Mouse (Mus musculus): ENCODE results near the gene Cuta. TPM values are rescaled to one million over a fixed set of nuclear protein-coding genes. Genes with fewer than 3 reads are reported as not detected.

The Cuta gene
- total RNA-seq, 1 experiment from 2014 or later, result 58.4 TPM

DNA sequence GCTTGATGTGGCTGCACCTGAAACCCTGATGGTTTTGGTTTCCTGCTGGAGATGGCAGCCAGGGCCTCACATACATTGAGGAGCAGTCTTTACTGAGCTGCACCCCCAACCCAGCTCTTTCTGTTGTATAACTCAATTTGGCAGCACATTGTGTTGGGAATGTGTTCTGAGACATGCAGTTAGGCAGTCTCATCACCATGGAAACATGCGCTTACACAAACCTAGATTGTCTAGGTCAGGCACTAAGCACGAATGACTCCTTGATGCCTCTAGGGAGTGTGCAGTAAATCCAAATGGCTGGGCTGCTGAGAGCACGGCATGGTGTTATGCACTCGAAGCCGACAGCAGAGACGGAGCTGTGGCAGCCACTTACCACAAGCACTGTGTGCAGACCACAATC lies 45.0 kb downstream of the Cuta start:
- ATAC-seq (replicated peaks; ENCODE audit: low read depth, poor library complexity, severe bottlenecking), result no peak

DNA sequence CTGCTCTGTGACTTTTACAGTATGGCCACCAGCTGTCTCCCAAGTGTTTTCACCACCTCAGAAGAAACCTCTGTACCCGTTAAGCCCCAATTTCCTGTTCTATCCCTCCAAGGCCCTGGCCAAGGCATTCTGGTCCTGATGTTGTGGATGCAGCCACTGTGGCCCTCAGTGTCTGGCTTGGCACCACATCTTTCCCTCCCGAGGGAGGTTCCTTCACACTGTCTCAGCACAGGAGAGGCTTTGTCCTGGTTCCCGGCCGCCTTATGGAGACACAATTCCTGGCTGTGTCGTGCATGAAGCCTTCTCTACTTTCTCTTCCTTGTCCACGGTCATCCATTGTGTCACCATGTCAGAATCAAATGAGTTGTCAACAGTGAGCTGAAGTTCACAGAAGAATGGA lies 45.9 kb downstream of the Cuta start:
- ATAC-seq (replicated peaks; ENCODE audit: low read depth, poor library complexity, severe bottlenecking), result no peak

DNA sequence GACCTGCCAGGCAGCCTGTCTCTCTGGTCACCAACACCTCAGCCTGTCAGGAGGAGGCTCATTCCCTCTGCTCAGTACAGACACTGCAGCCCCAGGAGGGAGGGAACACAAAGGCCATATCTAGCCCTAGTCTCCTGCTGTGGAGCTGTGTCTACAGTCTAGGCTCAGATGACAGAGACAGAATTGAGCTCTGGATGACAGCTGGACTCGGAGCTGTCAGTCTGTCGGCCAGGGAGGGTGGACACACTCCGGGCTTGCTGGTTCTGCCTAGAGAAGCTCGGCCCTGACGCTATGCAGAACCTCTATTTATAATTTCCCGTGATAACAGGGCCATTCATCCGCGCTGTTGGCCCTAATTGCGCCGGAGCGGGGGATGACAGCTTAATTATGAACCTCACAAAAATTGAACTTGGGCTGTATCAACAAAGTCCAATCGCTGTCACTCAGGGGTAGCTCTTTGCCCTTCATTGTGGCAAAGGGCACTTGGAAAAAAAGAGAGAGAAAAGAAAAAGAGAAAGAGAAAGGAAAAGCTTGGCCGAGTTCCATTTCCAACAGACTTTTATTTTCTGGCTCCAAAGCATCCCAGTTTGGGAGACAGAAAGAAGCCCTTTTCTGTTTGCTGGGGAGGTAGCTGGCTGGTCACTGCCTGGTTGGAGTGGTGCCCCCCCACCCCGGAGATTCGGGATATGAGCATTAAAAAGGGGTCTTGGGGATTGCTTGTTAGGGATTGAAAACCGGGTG lies 46.6 kb downstream of the Cuta start:
- no peak for ATAC-seq (replicated peaks; ENCODE audit: low read depth, poor library complexity, severe bottlenecking)

DNA sequence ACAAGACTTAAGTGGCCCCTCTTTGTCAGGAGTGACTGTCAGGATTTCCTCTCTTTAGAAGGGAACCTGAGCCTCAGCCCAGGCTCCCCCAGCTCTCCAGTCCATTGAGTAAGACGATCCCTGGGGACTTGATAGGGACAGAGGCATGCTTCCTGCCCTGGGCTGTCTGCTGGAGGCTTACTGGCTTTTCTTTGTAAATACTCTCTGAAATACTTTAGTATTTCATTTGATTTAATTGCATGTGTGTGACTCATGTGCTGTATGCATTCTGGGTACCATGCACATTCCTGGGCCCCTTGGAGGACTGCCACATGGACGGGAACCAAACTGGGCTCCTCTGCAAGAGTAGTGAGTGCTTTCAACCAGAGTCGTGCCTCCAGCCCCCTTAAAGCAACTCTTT lies 51.4 kb downstream of the Cuta start:
- ATAC-seq (replicated peaks; ENCODE audit: low read depth, poor library complexity, severe bottlenecking), result no peak

DNA sequence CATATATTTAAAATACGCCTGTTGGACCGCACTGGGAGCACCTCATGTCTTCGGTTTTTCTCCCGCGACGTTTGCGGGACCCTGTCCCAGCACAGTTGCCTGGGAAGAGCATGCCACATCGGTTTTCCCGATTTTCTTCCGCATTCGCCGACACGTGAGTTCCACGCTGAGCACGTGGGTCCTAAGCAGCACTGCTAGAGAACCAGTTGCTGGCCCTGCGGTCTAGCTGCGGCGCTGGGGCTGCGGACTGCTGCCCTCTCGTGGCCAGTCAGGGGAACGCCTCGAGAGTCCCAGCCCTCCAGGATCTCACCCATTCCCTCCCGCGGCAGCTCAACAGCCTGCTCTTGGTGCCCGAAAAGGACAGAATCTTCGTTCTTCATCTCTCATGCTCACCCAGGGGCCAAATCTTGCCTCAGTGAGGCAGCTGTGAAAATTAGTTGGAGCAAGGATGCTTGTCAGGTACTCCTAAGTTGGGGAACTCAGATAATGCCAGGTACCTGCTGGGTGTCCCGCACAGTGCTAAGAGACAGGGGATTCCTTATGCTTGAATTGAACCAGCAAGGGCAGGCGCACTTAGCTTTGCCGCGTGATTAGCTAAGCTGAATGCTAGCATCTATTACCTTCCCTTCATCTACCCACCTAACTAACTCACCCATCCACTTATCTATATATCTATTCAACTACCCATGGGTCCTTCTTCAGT lies 53.2 kb downstream of the Cuta start:
- peak; percentile 94 for ATAC-seq (replicated peaks; ENCODE audit: low read depth, poor library complexity, severe bottlenecking)

DNA sequence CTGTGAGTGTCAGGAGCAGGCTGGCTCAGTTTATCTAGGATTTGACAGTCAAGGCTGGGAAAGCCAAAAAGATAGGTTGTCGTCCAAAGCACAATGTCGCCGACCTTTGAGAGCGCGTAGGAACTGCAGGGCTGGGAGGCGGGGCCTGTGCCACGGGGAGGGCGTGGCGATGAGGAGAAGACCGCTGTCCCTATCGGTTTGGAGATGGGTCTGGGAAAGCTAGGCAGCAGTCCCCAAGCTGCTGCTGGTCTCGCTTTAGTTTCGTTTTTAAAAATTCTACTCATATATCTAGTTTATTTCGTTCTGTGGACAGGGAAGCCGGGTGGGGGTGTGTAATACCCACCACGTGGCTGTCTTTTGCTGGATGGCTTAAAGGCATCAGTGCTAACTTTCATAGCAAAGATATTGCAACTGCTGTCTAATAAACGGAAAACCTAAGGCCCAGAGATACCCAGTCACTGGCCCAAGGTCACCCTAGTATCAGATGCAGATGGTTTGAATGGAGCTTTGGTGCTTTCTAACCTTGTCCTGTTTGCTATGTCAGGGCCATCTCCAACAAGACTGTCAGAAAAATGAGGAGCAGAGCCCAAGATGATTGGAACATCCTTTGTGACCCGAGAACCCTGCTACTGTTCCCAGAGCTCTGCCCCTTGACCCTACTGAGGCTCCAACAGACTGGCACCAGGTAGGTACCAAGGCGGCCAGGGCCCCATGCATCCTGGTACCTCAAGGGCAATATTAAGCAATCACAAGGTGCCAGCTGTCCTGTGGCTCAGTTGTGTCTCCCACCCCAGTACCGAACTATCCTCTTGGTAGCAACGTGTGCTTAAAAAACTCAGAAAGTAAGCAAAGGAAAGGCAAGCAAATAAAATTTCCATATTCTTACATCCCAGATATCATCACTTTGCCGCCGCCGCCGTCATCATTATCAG lies 54.1 kb downstream of the Cuta start:
- peak; percentile 89 for ATAC-seq (replicated peaks; ENCODE audit: low read depth, poor library complexity, severe bottlenecking)

Other genes starting within 250 kb of the Cuta start
- 24.3 and 33.2 TPM in 2 replicates for gene Crebrf, start 223.9 kb downstream of the Cuta start, total RNA-seq (2017)
- gene Bnip1, start 158.5 kb downstream of the Cuta start, total RNA-seq (2017), result 68.1 and 68.4 TPM in 2 replicates
- gene Nkx2-5, start 94.6 kb downstream of the Cuta start, total RNA-seq (2017), result not detected in 2 replicates
- 11.9 and 16.7 TPM in 2 replicates for gene Kifc5b, start 22.5 kb downstream of the Cuta start, total RNA-seq (2017)
- gene Phf1, start 6.5 kb downstream of the Cuta start, total RNA-seq (2017), result 3.2 and 3.3 TPM in 2 replicates
- 9.1 and 14.7 TPM in 2 replicates for gene Syngap1, start 1.7 kb upstream of the Cuta start, total RNA-seq (2017)
- 25.1 and 27.9 TPM in 2 replicates for gene Zbtb9, start 33.6 kb upstream of the Cuta start, total RNA-seq (2017)
- gene Bak1, start 89.4 kb upstream of the Cuta start, total RNA-seq (2017), result 43.9 and 53.3 TPM in 2 replicates
- gene Itpr3, start 117.7 kb upstream of the Cuta start, total RNA-seq (2017), result 6.9 and 13.2 TPM in 2 replicates
- gene Uqcc2, start 194.3 kb upstream of the Cuta start, total RNA-seq (2017), result 74.7 and 143 TPM in 2 replicates
- gene Ip6k3, start 228.2 kb upstream of the Cuta start, total RNA-seq (2017), result not detected in 2 replicates